Mouse (Mus musculus) erythroblast, embryonic 14.5 days (primary cell): Measurements from ENCODE around the gene Pigl.

ENCODE experiments used
- GATA1 ChIP-seq: IDR thresholded peaks from 2 replicates; pipeline ENCODE4 v1.6.1; 2012; ENCODE audit warnings: low read length, inconsistent platforms, mixed read lengths
- TAL1 ChIP-seq: IDR thresholded peaks from 3 replicates; pipeline ENCODE4 v1.6.1; 2012; ENCODE audit warnings: low read length, inconsistent platforms, mixed read lengths

DNA sequence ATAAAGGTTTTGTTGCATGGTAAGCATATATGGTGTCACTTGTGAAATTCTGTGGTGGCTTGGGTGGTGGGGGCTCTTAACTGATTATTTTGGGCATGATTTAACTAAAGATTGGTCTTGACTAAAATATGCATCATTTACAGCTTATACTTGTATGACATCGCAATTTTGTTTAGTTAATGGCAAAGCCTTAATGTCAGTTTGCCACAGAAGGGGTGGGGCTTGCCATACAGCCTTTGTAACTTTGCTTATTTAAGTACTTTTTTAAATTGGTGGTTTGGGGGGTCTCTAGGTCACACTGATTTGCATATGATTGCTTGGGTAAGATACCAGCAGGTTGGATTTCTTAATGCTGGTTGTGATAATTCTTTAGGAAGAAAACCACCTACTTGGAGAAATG lies 94.9 kb downstream of the Pigl start:
- TF ChIP-seq GATA1, result no peak
- TF ChIP-seq TAL1, result no peak
